Mouse (Mus musculus) hindbrain, embryonic 11.5 days (tissue): ENCODE data around the gene Nup133. TPM values are rescaled to one million over a fixed set of nuclear protein-coding genes. Genes with fewer than 3 reads are reported as not detected.

Experiments used
- ATAC-seq: fragments of 200-750 bp; cut with Nextera tagmentation; 2 replicates; pipeline ENCODE4 v1.8.0; 2017; ENCODE audit warnings: mild to moderate bottlenecking, moderate TSS enrichment, moderate library complexity; ENCODE audit not compliant: low FRiP score
- DNase-seq: peaks from one replicate; pipeline ENCODE4 v3.0.0-alpha.2; 2015; ENCODE audit warnings: low spot score
- H3K27ac ChIP-seq: fragments of 300-500 bp; sonication (generic); 2 replicates; pipeline ENCODE4 v1.5.1; 2014; ENCODE audit warnings: mild to moderate bottlenecking, low read depth, low read length
- H3K27me3 ChIP-seq: fragments of 300-500 bp; sonication (generic); 2 replicates; pipeline ENCODE4 v1.6.1; 2014; ENCODE audit warnings: mild to moderate bottlenecking, low read length, moderate library complexity, mixed read lengths; ENCODE audit not compliant: control insufficient read depth, insufficient read depth
- H3K36me3 ChIP-seq: fragments of 300-500 bp; sonication (generic); 2 replicates; pipeline ENCODE4 v1.6.1; 2014; ENCODE audit warnings: mild to moderate bottlenecking, low read length, moderate library complexity, mixed read lengths; ENCODE audit not compliant: control insufficient read depth, insufficient read depth
- H3K4me1 ChIP-seq: fragments of 300-500 bp; sonication (generic); replicated peaks from 2 replicates; pipeline ENCODE4 v1.6.1; 2014; ENCODE audit warnings: low read length, mixed read lengths; ENCODE audit not compliant: control insufficient read depth, insufficient read depth
- H3K4me2 ChIP-seq: fragments of 300-500 bp; sonication (generic); replicated peaks from 2 replicates; pipeline ENCODE4 v1.6.1; 2014; ENCODE audit warnings: mild to moderate bottlenecking, low read depth, low read length
- H3K4me3 ChIP-seq: fragments of 300-500 bp; sonication (generic); 2 replicates; pipeline ENCODE4 v1.5.1; 2014; ENCODE audit warnings: low read depth, low read length
- H3K9ac ChIP-seq: fragments of 300-500 bp; sonication (generic); 2 replicates; pipeline ENCODE4 v1.6.1; 2014; ENCODE audit warnings: low read depth, low read length
- H3K9me3 ChIP-seq: fragments of 300-500 bp; sonication (generic); 2 replicates; pipeline ENCODE4 v1.6.1; 2016; ENCODE audit warnings: low read length; ENCODE audit not compliant: control insufficient read depth
- WGBS: fragments of 180-500 bp; shearing (Covaris S2); extraction: QIAGEN DNeasy Blood & Tissue Kit; methylation state at CpG from one replicate; pipeline ENCODE4 v1.1.7; 2014; 5-methylcytosine and 5-hydroxymethylcytosine counted together
- polyA plus RNA-seq: library from polyadenylated mRNA; unstranded; fragments of >200 nt; fragmentation: Nextera tagmentation; extraction: Ambion mirVana; gene quantifications from 2 replicates; pipeline ENCODE4 v1.2.1, GENCODE M21; 2014

Nup133 gene
- polyA plus RNA-seq, 1 experiment from 2014 or later: 52.3 TPM

DNA sequence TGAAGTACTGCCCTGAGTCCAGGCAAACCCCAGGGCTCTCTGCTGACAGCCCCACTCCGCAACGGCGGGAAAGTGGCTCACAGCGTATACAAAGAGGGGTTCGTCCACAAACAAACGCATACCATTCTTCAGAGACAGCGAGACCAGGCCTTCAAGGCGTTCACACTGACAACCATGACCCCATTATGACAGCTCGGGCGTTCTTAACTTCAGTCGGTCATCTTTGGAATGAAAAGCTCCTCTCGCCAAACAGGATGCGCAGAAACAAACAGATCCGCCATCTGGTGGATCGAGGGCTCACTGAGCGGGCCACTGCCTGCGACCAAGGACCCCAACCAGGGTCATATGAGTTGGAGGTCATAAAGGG lies 90.5 kb downstream of the Nup133 start:
- peak overlapping the region; percentile 94 for H3K4me3 ChIP-seq
- peak; percentile 37 for ATAC-seq
- H3K9me3 ChIP-seq: no peaks in the 10 kb centered on the region
- peaks cover 11% of the 10 kb centered on the region; the same call in 1 of the 2 replicates for H3K27me3 ChIP-seq
- H3K4me1 ChIP-seq: 0 out of 2 replicates have a peak, but pooled peaks cover 2% of the 10 kb centered on the region
- no peaks in the 10 kb centered on the region for H3K36me3 ChIP-seq
- DNase-seq: no peak
- peak overlapping the region; percentile 96 for H3K4me2 ChIP-seq
- H3K27ac ChIP-seq: peak overlapping the region; percentile 68; the same call in 1 of the 2 replicates
- WGBS: under 1% methylated on average over 17 of the region's 17 CpGs
- peak overlapping the region; percentile 80 for H3K9ac ChIP-seq

DNA sequence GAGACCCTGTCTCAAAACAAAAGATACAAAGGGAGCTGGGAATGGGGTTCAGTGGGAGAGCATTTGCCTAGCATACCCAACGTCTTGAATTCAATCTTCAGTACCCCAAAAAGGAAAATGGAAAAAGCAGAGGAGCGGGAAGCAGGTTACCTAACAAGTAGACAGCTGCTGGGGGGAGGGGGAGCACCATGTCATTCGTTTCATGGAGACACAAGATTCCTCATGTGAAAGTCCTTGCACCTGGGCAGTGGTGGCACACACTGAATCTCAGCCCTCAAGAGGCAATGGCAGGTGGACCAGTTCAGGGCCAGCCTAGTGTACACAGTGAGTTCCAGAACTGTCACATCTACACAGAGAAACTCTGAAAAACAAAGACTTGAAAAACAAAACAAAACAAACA lies 91.7 kb downstream of the Nup133 start:
- no peaks in the 10 kb centered on the region for H3K9me3 ChIP-seq
- peaks cover 9% of the 10 kb centered on the region; the same call in 1 of the 2 replicates for H3K27me3 ChIP-seq
- ATAC-seq: no peak
- no peak overlapping the region for H3K4me3 ChIP-seq
- H3K9ac ChIP-seq: no peak overlapping the region
- no peak for DNase-seq
- WGBS: 68% methylated on average over 3 of the region's 3 CpGs
- 0 out of 2 replicates have a peak, but pooled peaks cover 2% of the 10 kb centered on the region for H3K4me1 ChIP-seq
- no peaks in the 10 kb centered on the region for H3K36me3 ChIP-seq
- no peak overlapping the region for H3K4me2 ChIP-seq
- H3K27ac ChIP-seq: no peak overlapping the region

DNA sequence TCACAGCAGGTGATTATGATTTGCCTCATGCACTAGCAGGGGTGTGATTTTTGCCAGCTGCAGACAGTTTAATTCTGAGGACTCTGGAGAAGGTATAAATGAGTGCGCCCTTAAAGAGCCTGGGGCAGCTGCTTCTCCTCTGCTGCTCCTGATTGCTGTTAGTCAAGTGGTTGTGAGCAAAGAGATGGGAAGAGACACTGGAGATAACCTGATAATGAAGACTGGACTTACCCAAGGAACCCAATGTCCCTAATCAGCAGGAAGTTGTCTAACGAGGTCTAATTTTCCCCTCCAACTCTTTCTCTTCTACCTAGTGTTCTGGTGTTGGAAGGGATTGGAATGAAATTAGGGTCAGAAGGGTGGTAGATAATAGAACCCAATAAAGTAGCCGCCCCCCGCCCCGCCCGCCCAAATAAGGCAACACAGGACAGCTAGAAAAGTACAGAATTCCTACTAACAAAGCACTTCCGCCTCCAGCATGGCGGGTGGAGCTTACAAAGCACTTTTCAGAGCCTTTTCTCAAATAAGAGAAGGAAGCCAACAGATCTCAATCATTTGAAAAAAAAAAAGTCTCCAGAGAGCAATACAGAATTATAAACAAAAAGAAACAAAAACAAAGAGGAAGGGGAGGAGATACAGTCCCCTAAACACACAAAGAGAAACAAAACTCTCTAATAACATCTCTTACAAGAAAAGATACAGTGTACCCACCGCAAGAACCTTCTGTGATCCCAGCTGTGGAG lies 94.2 kb downstream of the Nup133 start:
- Histone ChIP-seq H3K9ac (no peak overlapping the region), H3K4me1 (0 out of 2 replicates have a peak, but pooled peaks cover 2% of the 10 kb centered on the region), H3K27me3 (no peaks in the 10 kb centered on the region; the same call in 1 of the 2 replicates), H3K36me3 (no peaks in the 10 kb centered on the region), H3K4me2 (no peak overlapping the region), H3K27ac (no peak overlapping the region), H3K9me3 (no peaks in the 10 kb centered on the region), H3K4me3 (no peak overlapping the region)
- WGBS: 86% methylated on average over 9 of the region's 9 CpGs
- ATAC-seq (no peak), DNase-seq (no peak)

DNA sequence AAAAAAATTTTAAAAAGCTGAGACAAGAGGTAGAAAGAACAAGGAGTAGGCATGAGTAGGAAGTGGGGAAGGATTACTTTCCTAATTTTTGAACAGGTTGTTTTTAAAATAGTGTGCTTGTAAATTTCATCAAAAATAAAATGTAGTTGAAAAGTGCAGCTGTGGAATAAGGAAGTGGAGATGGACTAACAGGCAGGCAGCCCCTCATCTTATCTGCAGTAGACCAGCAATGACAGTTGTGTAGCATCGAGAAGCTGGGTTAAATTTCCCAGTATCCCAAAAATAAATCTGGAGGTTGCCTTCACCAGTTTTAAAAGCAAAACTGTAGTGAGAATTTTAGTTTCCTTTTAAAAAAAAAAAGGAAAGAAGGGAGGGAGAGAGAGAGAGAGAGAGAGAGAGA lies 94.8 kb downstream of the Nup133 start:
- 88% methylated on average over 1 of the region's 1 CpGs for WGBS
- Histone ChIP-seq H3K9ac (no peak overlapping the region), H3K36me3 (no peaks in the 10 kb centered on the region), H3K27me3 (no peaks in the 10 kb centered on the region), H3K9me3 (no peaks in the 10 kb centered on the region), H3K4me2 (no peak overlapping the region), H3K27ac (no peak overlapping the region), H3K4me1 (0 out of 2 replicates have a peak, but pooled peaks cover 2% of the 10 kb centered on the region), H3K4me3 (no peak overlapping the region)
- DNase-seq (no peak), ATAC-seq (no peak)

DNA sequence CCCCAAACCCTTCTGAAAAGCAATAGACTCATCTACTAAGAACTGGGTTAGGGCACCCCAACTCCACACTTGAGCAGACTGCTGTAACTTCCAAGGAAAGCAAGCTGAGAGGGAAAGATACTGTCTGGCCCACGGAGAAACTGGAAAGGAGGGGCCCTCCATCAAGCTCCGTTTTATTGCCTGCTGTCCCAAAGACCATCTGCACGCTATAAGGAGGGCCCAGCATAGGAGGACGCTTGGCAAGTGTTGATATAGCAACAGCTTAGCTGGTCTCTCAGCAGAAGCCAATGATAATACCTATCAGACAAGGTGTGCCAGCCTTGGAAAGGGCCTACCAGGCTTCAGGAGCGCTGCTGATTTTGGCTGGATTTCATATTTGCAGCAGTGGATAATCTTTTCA lies 97.5 kb downstream of the Nup133 start:
- no peak for ATAC-seq
- H3K4me2 ChIP-seq: no peak overlapping the region
- H3K36me3 ChIP-seq: no peaks in the 10 kb centered on the region
- no peak for DNase-seq
- no peak overlapping the region for H3K27ac ChIP-seq
- H3K27me3 ChIP-seq: no peaks in the 10 kb centered on the region
- WGBS: 77% methylated on average over 5 of the region's 5 CpGs
- H3K9me3 ChIP-seq: no peaks in the 10 kb centered on the region
- no peak overlapping the region for H3K4me3 ChIP-seq
- no peaks in the 10 kb centered on the region for H3K4me1 ChIP-seq
- H3K9ac ChIP-seq: no peak overlapping the region

DNA sequence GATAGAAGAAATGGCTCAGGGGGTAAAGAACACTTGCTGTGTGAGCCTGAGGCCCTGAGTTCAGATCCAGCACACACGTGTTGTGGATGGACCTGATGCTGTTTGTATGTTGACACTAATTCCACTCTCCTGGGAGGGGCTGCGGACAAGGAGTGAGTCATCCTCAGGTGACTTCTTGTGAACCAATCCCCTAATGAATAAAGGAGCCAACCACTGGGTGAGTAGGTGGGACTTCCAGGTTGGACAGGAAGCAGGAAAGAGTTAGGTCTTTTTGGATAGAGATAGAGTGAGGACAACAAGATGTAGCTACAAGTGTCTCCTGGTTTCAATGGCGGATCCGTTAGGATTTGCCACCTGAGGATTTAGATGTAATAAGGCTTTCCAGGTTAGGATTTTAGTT lies 99.7 kb downstream of the Nup133 start:
- 89% methylated on average over 4 of the region's 4 CpGs for WGBS
- Histone ChIP-seq H3K4me3 (no peak overlapping the region), H3K36me3 (no peaks in the 10 kb centered on the region), H3K9ac (no peak overlapping the region), H3K27ac (no peak overlapping the region), H3K4me1 (no peaks in the 10 kb centered on the region), H3K9me3 (no peaks in the 10 kb centered on the region), H3K4me2 (no peak overlapping the region), H3K27me3 (no peaks in the 10 kb centered on the region)
- DNase-seq: no peak
- ATAC-seq: no peak

DNA sequence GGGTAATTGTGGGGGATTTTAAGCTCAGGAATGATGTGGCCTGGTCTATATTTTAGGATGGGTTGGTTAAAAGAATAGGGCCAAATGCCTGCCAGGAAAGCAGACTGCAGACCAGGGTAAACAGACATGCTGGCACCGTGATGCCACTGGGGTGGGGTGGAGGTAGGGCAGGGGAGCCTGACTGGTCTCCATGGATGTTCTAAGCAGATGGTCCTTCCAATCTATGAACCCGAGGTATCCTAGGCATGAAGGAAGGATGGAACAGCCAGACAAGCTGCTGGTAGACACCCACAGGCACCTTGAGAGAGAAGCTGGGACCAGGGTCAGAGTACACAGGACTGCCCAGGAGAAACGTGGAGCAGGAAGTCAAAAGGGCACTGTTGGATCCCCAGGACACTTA lies 101.5 kb downstream of the Nup133 start:
- no peak overlapping the region for H3K4me2 ChIP-seq
- H3K36me3 ChIP-seq: no peaks in the 10 kb centered on the region
- no peak overlapping the region for H3K9ac ChIP-seq
- H3K9me3 ChIP-seq: no peaks in the 10 kb centered on the region
- H3K4me3 ChIP-seq: no peak overlapping the region
- DNase-seq: no peak
- ATAC-seq: no peak
- no peaks in the 10 kb centered on the region for H3K27me3 ChIP-seq
- 69% methylated on average over 3 of the region's 3 CpGs for WGBS
- H3K27ac ChIP-seq: no peak overlapping the region
- no peaks in the 10 kb centered on the region for H3K4me1 ChIP-seq

Other genes starting within 250 kb of the Nup133 start
- gene Rab4a, start 143.3 kb downstream of the Nup133 start, polyA plus RNA-seq: 64.3 and 68.7 TPM in 2 replicates
- 6.8 and 7.1 TPM in 2 replicates for gene Ccsap, start 89.1 kb downstream of the Nup133 start, polyA plus RNA-seq
- gene Acta1, start 54.5 kb downstream of the Nup133 start, polyA plus RNA-seq: 5.2 and 10.6 TPM in 2 replicates
- gene Abcb10, start 33.9 kb upstream of the Nup133 start, polyA plus RNA-seq: 17.5 and 18.3 TPM in 2 replicates
- 32.1 and 42.9 TPM in 2 replicates for gene Taf5l, start 72.1 kb upstream of the Nup133 start, polyA plus RNA-seq
- gene Urb2, start 72.2 kb upstream of the Nup133 start, polyA plus RNA-seq: 7.3 and 7.6 TPM in 2 replicates